Mouse (Mus musculus) intestine, embryonic 14.5 days (tissue): ENCODE results near the gene Gm21954. TPM values are rescaled to one million over a fixed set of nuclear protein-coding genes. Genes with fewer than 3 reads are reported as not detected.

Experiments
- ATAC-seq: fragments of 200-750 bp; cut with Nextera tagmentation; replicated peaks from 2 replicates; pipeline ENCODE4 v1.8.0; 2017; ENCODE audit warnings: low read depth, moderate number of reproducible peaks, moderate TSS enrichment, moderate library complexity; ENCODE audit not compliant: low FRiP score, low TSS enrichment
- DNase-seq: peaks from one replicate; pipeline ENCODE4 v3.0.0-alpha.2; 2018; ENCODE audit warnings: low spot score
- H3K27ac ChIP-seq: fragments of 300-500 bp; sonication (generic); 2 replicates; pipeline ENCODE4 v1.5.1; 2014; ENCODE audit warnings: low read depth, mild to moderate bottlenecking, control low read depth
- H3K27me3 ChIP-seq: fragments of 300-500 bp; sonication (generic); replicated peaks from 2 replicates; pipeline ENCODE4 v1.6.1; 2014; ENCODE audit warnings: low read length, control low read depth; ENCODE audit not compliant: control insufficient read depth, insufficient read depth
- H3K36me3 ChIP-seq: fragments of 300-500 bp; sonication (generic); 2 replicates; pipeline ENCODE4 v1.6.1; 2014; ENCODE audit warnings: low read length, control low read depth; ENCODE audit not compliant: control insufficient read depth, insufficient read depth
- H3K4me1 ChIP-seq: fragments of 300-500 bp; sonication (generic); replicated peaks from 2 replicates; pipeline ENCODE4 v1.6.1; 2014; ENCODE audit warnings: low read length, control low read depth, mixed read lengths; ENCODE audit not compliant: control insufficient read depth, insufficient read depth
- H3K4me2 ChIP-seq: fragments of 300-500 bp; sonication (generic); 2 replicates; pipeline ENCODE4 v1.6.1; 2014; ENCODE audit warnings: low read length
- H3K4me3 ChIP-seq: fragments of 300-500 bp; sonication (generic); 2 replicates; pipeline ENCODE4 v1.5.1; 2014; ENCODE audit warnings: low read depth, low read length, control low read depth, mixed read lengths
- H3K9ac ChIP-seq: fragments of 300-500 bp; sonication (generic); 2 replicates; pipeline ENCODE4 v1.6.1; 2014; ENCODE audit warnings: mild to moderate bottlenecking, low read length
- H3K9me3 ChIP-seq: fragments of 300-500 bp; sonication (generic); 2 replicates; pipeline ENCODE4 v1.6.1; 2016; ENCODE audit warnings: low read length, control low read depth; ENCODE audit not compliant: control insufficient read depth
- WGBS: fragments of 180-500 bp; shearing (Covaris S2); extraction: QIAGEN DNeasy Blood & Tissue Kit; methylation state at CpG from one replicate; pipeline ENCODE4 v1.1.7; 2014; 5-methylcytosine and 5-hydroxymethylcytosine counted together
- polyA plus RNA-seq: library from polyadenylated mRNA; unstranded; fragments of >200 nt; fragmentation: Nextera tagmentation; extraction: Ambion mirVana; gene quantifications from 2 replicates; pipeline ENCODE4 v1.2.1, GENCODE M21; 2014

The Gm21954 gene
- polyA plus RNA-seq = not detected in 2 replicates

- Histone ChIP-seq H3K9ac (no peak within 1 kb of the TSS), H3K36me3 (no peaks in the 10 kb centered on the region), H3K4me3 (no peak within 1 kb of the TSS), H3K4me2 (no peak within 1 kb of the TSS), H3K4me1 (no peaks in the 10 kb centered on the region), H3K9me3 (no peaks in the 10 kb centered on the region), H3K27ac (no peak within 1 kb of the TSS), H3K27me3 (no peaks in the 10 kb centered on the region)
- WGBS = 86% methylated on average over 2 of the region's 2 CpGs
- DNase-seq (no peak), ATAC-seq (no peak)
These were observed at the start of gene Gm21954 for GRCm38 (mm10) chr3:55472110-55472509. Gm21954 (minus strand) TSS chr3:55472210.

GRCm38 (mm10) chr3:55521776-55522175 is 49.8 kb upstream of the Gm21954 start:
- ATAC-seq (no peak), DNase-seq (no peak)
- Histone ChIP-seq H3K4me2 (no peak overlapping the region), H3K27ac (no peak overlapping the region), H3K9ac (no peak overlapping the region), H3K27me3 (no peaks in the 10 kb centered on the region), H3K9me3 (no peaks in the 10 kb centered on the region), H3K36me3 (no peaks in the 10 kb centered on the region), H3K4me1 (peaks cover 6% of the 10 kb centered on the region), H3K4me3 (no peak overlapping the region)
- 83% methylated on average over 8 of the region's 8 CpGs for WGBS

GRCm38 (mm10) chr3:55520240-55521180 is 48.5 kb upstream of the Gm21954 start:
- Histone ChIP-seq H3K4me3 (no peak overlapping the region), H3K4me1 (peaks cover 8% of the 10 kb centered on the region), H3K4me2 (no peak overlapping the region), H3K9ac (no peak overlapping the region), H3K9me3 (no peaks in the 10 kb centered on the region), H3K27ac (no peak overlapping the region), H3K36me3 (no peaks in the 10 kb centered on the region), H3K27me3 (no peaks in the 10 kb centered on the region)
- peak; percentile 73; the same call in 1 of the 2 replicates for ATAC-seq
- WGBS = 28% methylated on average over 12 of the region's 12 CpGs
- peak; percentile 80 for DNase-seq

- H3K36me3 ChIP-seq = no peaks in the 10 kb centered on the region
- peak overlapping the region; percentile 16 for H3K4me3 ChIP-seq
- H3K4me1 ChIP-seq = peaks cover 8% of the 10 kb centered on the region
- no peaks in the 10 kb centered on the region for H3K27me3 ChIP-seq
- DNase-seq = no peak
- H3K9me3 ChIP-seq = no peaks in the 10 kb centered on the region
- H3K4me2 ChIP-seq = peak overlapping the region; percentile 49
- no peak for ATAC-seq
- no peak overlapping the region for H3K27ac ChIP-seq
- WGBS = 47% methylated on average over 17 of the region's 17 CpGs
- 0 out of 2 replicates have a peak overlapping the region, but pooled peaks have one; percentile 1 for H3K9ac ChIP-seq
These were observed 45.5 kb upstream of the Gm21954 start for GRCm38 (mm10) chr3:55517454-55518014.

- Histone ChIP-seq H3K36me3 (no peaks in the 10 kb centered on the region), H3K9me3 (no peaks in the 10 kb centered on the region), H3K9ac (no peak overlapping the region), H3K4me2 (no peak overlapping the region), H3K4me3 (no peak overlapping the region), H3K27me3 (no peaks in the 10 kb centered on the region), H3K27ac (no peak overlapping the region), H3K4me1 (peaks cover 8% of the 10 kb centered on the region)
- DNase-seq = no peak
- no peak for ATAC-seq
- 66% methylated on average over 5 of the region's 5 CpGs for WGBS
These were observed 44.0 kb upstream of the Gm21954 start for GRCm38 (mm10) chr3:55515966-55516365.

- DNase-seq (no peak), ATAC-seq (no peak)
- WGBS = 26% methylated on average over 6 of the region's 6 CpGs
- no peak overlapping the region for H3K9ac ChIP-seq
- H3K4me2 ChIP-seq = no peak overlapping the region
- H3K4me3 ChIP-seq = no peak overlapping the region
- H3K4me1 ChIP-seq = peaks cover under 1% of the 10 kb centered on the region; the same call in 1 of the 2 replicates
- no peaks in the 10 kb centered on the region for H3K27me3 ChIP-seq
- no peaks in the 10 kb centered on the region for H3K9me3 ChIP-seq
- no peaks in the 10 kb centered on the region for H3K36me3 ChIP-seq
- no peak overlapping the region for H3K27ac ChIP-seq
These were observed 39.6 kb upstream of the Gm21954 start for GRCm38 (mm10) chr3:55511658-55512057.

GRCm38 (mm10) chr3:55510198-55510597 is 38.2 kb upstream of the Gm21954 start:
- ATAC-seq (no peak), DNase-seq (no peak)
- H3K4me2 ChIP-seq = no peak overlapping the region
- WGBS = 74% methylated on average over 7 of the region's 7 CpGs
- H3K36me3 ChIP-seq = no peaks in the 10 kb centered on the region
- H3K4me1 ChIP-seq = no peaks in the 10 kb centered on the region
- no peak overlapping the region for H3K4me3 ChIP-seq
- no peak overlapping the region for H3K27ac ChIP-seq
- H3K27me3 ChIP-seq = no peaks in the 10 kb centered on the region
- no peaks in the 10 kb centered on the region for H3K9me3 ChIP-seq
- H3K9ac ChIP-seq = no peak overlapping the region

- Histone ChIP-seq H3K4me3 (no peak overlapping the region), H3K4me2 (no peak overlapping the region), H3K4me1 (no peaks in the 10 kb centered on the region), H3K27me3 (no peaks in the 10 kb centered on the region), H3K36me3 (no peaks in the 10 kb centered on the region), H3K27ac (no peak overlapping the region), H3K9ac (no peak overlapping the region), H3K9me3 (no peaks in the 10 kb centered on the region)
- 88% methylated on average over 7 of the region's 7 CpGs for WGBS
- ATAC-seq = no peak
- DNase-seq = no peak
These were observed 27.3 kb upstream of the Gm21954 start for GRCm38 (mm10) chr3:55499298-55499697.
